Mouse (Mus musculus): Measurements from ENCODE around the gene Pycr1. TPM values are rescaled to one million over a fixed set of nuclear protein-coding genes. Genes with fewer than 3 reads are reported as not detected.

Gene Pycr1
- polyA plus RNA-seq, 1 experiment from 2014 or later: 22.3 TPM

GRCm38 (mm10) chr11:120665406-120665805 lies 21.8 kb upstream of the Pycr1 start:
- H3K9me3 ChIP-seq (ENCODE audit: control insufficient read depth, low read length): no peaks in the 10 kb centered on the region
- peaks cover 31% of the 10 kb centered on the region for H3K27me3 ChIP-seq (ENCODE audit: control insufficient read depth, insufficient read depth, low read length)
- ATAC-seq (ENCODE audit: insufficient number of reproducible peaks, insufficient read depth, low FRiP score, low read depth): no peak
- H3K4me3 ChIP-seq (ENCODE audit: control insufficient read depth in 1 of 2, insufficient read depth in 1 of 2, low read depth in 1 of 2, low read length in 2 of 2): no peak overlapping the region
- peaks cover 9 to 23% of the 10 kb centered on the region in 2 experiments for H3K4me1 ChIP-seq (ENCODE audit: control insufficient read depth in 2 of 2, insufficient read depth in 2 of 2, low read length in 2 of 2)
- WGBS: 76% methylated on average over 3 of the region's 3 CpGs
- H3K36me3 ChIP-seq (ENCODE audit: control insufficient read depth, insufficient read depth, low read length): no peaks in the 10 kb centered on the region
- H3K4me2 ChIP-seq (ENCODE audit: low read length): no peak overlapping the region
- no peak overlapping the region for H3K27ac ChIP-seq (replicated peaks in 1 of 2; ENCODE audit: control insufficient read depth in 1 of 2, insufficient read depth in 1 of 2, low read depth in 2 of 2, low read length in 2 of 2)
- no peak overlapping the region for H3K9ac ChIP-seq (ENCODE audit: low read length)

- ATAC-seq (ENCODE audit: insufficient number of reproducible peaks, insufficient read depth, low FRiP score, low read depth): no peak
- H3K4me1 ChIP-seq (ENCODE audit: control insufficient read depth in 2 of 2, insufficient read depth in 2 of 2, low read length in 2 of 2): peaks cover 16 to 36% of the 10 kb centered on the region in 2 experiments
- no peak overlapping the region for H3K4me2 ChIP-seq (ENCODE audit: low read length)
- H3K27ac ChIP-seq (replicated peaks in 1 of 2; ENCODE audit: control insufficient read depth in 1 of 2, insufficient read depth in 1 of 2, low read depth in 2 of 2, low read length in 2 of 2): no peak overlapping the region
- H3K4me3 ChIP-seq (ENCODE audit: control insufficient read depth in 1 of 2, insufficient read depth in 1 of 2, low read depth in 1 of 2, low read length in 2 of 2): no peak overlapping the region
- H3K36me3 ChIP-seq (ENCODE audit: control insufficient read depth, insufficient read depth, low read length): no peaks in the 10 kb centered on the region
- 92% methylated on average over 5 of the region's 5 CpGs for WGBS
- no peak overlapping the region for H3K9ac ChIP-seq (ENCODE audit: low read length)
- H3K9me3 ChIP-seq (ENCODE audit: control insufficient read depth, low read length): no peaks in the 10 kb centered on the region
- H3K27me3 ChIP-seq (ENCODE audit: control insufficient read depth, insufficient read depth, low read length): peaks cover 48% of the 10 kb centered on the region
These were observed 20.1 kb upstream of the Pycr1 start for GRCm38 (mm10) chr11:120663714-120664113.

- Histone ChIP-seq H3K9me3 (ENCODE audit: control insufficient read depth, low read length) (no peaks in the 10 kb centered on the region), H3K27me3 (ENCODE audit: control insufficient read depth, insufficient read depth, low read length) (peaks cover 57% of the 10 kb centered on the region), H3K9ac (ENCODE audit: low read length) (no peak overlapping the region), H3K4me2 (ENCODE audit: low read length) (no peak overlapping the region), H3K36me3 (ENCODE audit: control insufficient read depth, insufficient read depth, low read length) (no peaks in the 10 kb centered on the region), H3K4me3 (ENCODE audit: control insufficient read depth in 1 of 2, insufficient read depth in 1 of 2, low read depth in 1 of 2, low read length in 2 of 2) (no peak overlapping the region), H3K4me1 (ENCODE audit: control insufficient read depth in 2 of 2, insufficient read depth in 2 of 2, low read length in 2 of 2) (peaks cover 16 to 36% of the 10 kb centered on the region in 2 experiments), H3K27ac (replicated peaks in 1 of 2; ENCODE audit: control insufficient read depth in 1 of 2, insufficient read depth in 1 of 2, low read depth in 2 of 2, low read length in 2 of 2) (no peak overlapping the region)
- no peak for ATAC-seq (ENCODE audit: insufficient number of reproducible peaks, insufficient read depth, low FRiP score, low read depth)
- 50% methylated on average over 6 of the region's 6 CpGs for WGBS
These were observed 19.2 kb upstream of the Pycr1 start for GRCm38 (mm10) chr11:120662759-120663158.

GRCm38 (mm10) chr11:120661076-120661460 lies 17.5 kb upstream of the Pycr1 start, which contains the start of gene Notum:
TSS of gene Notum (minus strand) at chr11:120661175.
- Histone ChIP-seq H3K4me1 (ENCODE audit: control insufficient read depth in 2 of 2, insufficient read depth in 2 of 2, low read length in 2 of 2) (peaks cover 7 to 28% of the 10 kb centered on the region in 2 experiments), H3K36me3 (ENCODE audit: control insufficient read depth, insufficient read depth, low read length) (no peaks in the 10 kb centered on the region), H3K27me3 (ENCODE audit: control insufficient read depth, insufficient read depth, low read length) (peaks cover 70% of the 10 kb centered on the region), H3K9me3 (ENCODE audit: control insufficient read depth, low read length) (no peaks in the 10 kb centered on the region), H3K9ac (ENCODE audit: low read length) (peak within 1 kb of the TSS; percentile 57), H3K27ac (replicated peaks in 1 of 2; ENCODE audit: control insufficient read depth in 1 of 2, insufficient read depth in 1 of 2, low read depth in 2 of 2, low read length in 2 of 2) (no peak within 1 kb of the TSS), H3K4me2 (ENCODE audit: low read length) (peak within 1 kb of the TSS; percentile 82), H3K4me3 (ENCODE audit: control insufficient read depth in 1 of 2, insufficient read depth in 1 of 2, low read depth in 1 of 2, low read length in 2 of 2) (peak within 1 kb of the TSS; percentile 43 to 45)
- no peak for ATAC-seq (ENCODE audit: insufficient number of reproducible peaks, insufficient read depth, low FRiP score, low read depth)
- 0% methylated on average over 35 of the region's 35 CpGs for WGBS

- Histone ChIP-seq H3K36me3 (ENCODE audit: control insufficient read depth, insufficient read depth, low read length) (no peaks in the 10 kb centered on the region), H3K27me3 (ENCODE audit: control insufficient read depth, insufficient read depth, low read length) (peaks cover 70% of the 10 kb centered on the region), H3K9me3 (ENCODE audit: control insufficient read depth, low read length) (no peaks in the 10 kb centered on the region), H3K9ac (ENCODE audit: low read length) (peak overlapping the region; percentile 57), H3K27ac (replicated peaks in 1 of 2; ENCODE audit: control insufficient read depth in 1 of 2, insufficient read depth in 1 of 2, low read depth in 2 of 2, low read length in 2 of 2) (no peak overlapping the region), H3K4me1 (ENCODE audit: control insufficient read depth in 2 of 2, insufficient read depth in 2 of 2, low read length in 2 of 2) (peaks cover 7 to 28% of the 10 kb centered on the region in 2 experiments), H3K4me3 (ENCODE audit: control insufficient read depth in 1 of 2, insufficient read depth in 1 of 2, low read depth in 1 of 2, low read length in 2 of 2) (peak overlapping the region; percentile 43 to 45), H3K4me2 (ENCODE audit: low read length) (peak overlapping the region; percentile 82)
- no peak for ATAC-seq (ENCODE audit: insufficient number of reproducible peaks, insufficient read depth, low FRiP score, low read depth)
- WGBS: under 1% methylated on average over 87 of the region's 95 CpGs
These were observed 16.9 kb upstream of the Pycr1 start for GRCm38 (mm10) chr11:120660301-120661075.

GRCm38 (mm10) chr11:120659509-120660300 lies 16.1 kb upstream of the Pycr1 start:
- peak overlapping the region; percentile 57; the same call in 1 of the 2 replicates for H3K9ac ChIP-seq (ENCODE audit: low read length)
- H3K27me3 ChIP-seq (ENCODE audit: control insufficient read depth, insufficient read depth, low read length): peaks cover 70% of the 10 kb centered on the region
- peak overlapping the region; percentile 82 for H3K4me2 ChIP-seq (ENCODE audit: low read length)
- ATAC-seq (ENCODE audit: insufficient number of reproducible peaks, insufficient read depth, low FRiP score, low read depth): no peak
- H3K27ac ChIP-seq (replicated peaks in 1 of 2; ENCODE audit: control insufficient read depth in 1 of 2, insufficient read depth in 1 of 2, low read depth in 2 of 2, low read length in 2 of 2): no peak overlapping the region
- peak overlapping the region; percentile 43 to 45 for H3K4me3 ChIP-seq (ENCODE audit: control insufficient read depth in 1 of 2, insufficient read depth in 1 of 2, low read depth in 1 of 2, low read length in 2 of 2)
- peaks cover 7 to 28% of the 10 kb centered on the region in 2 experiments for H3K4me1 ChIP-seq (ENCODE audit: control insufficient read depth in 2 of 2, insufficient read depth in 2 of 2, low read length in 2 of 2)
- no peaks in the 10 kb centered on the region for H3K9me3 ChIP-seq (ENCODE audit: control insufficient read depth, low read length)
- H3K36me3 ChIP-seq (ENCODE audit: control insufficient read depth, insufficient read depth, low read length): no peaks in the 10 kb centered on the region
- 2% methylated on average over 49 of the region's 50 CpGs for WGBS

- no peak overlapping the region for H3K27ac ChIP-seq (replicated peaks in 1 of 2; ENCODE audit: control insufficient read depth in 1 of 2, insufficient read depth in 1 of 2, low read depth in 2 of 2, low read length in 2 of 2)
- H3K9me3 ChIP-seq (ENCODE audit: control insufficient read depth, low read length): no peaks in the 10 kb centered on the region
- no peak for ATAC-seq (ENCODE audit: insufficient number of reproducible peaks, insufficient read depth, low FRiP score, low read depth)
- H3K4me3 ChIP-seq (ENCODE audit: control insufficient read depth in 1 of 2, insufficient read depth in 1 of 2, low read depth in 1 of 2, low read length in 2 of 2): peak overlapping the region; percentile 4 to 45; a peak in 3 of 4 replicates
- H3K36me3 ChIP-seq (ENCODE audit: control insufficient read depth, insufficient read depth, low read length): no peaks in the 10 kb centered on the region
- H3K27me3 ChIP-seq (ENCODE audit: control insufficient read depth, insufficient read depth, low read length): peaks cover 70% of the 10 kb centered on the region
- WGBS: 4% methylated on average over 24 of the region's 24 CpGs
- H3K9ac ChIP-seq (ENCODE audit: low read length): no peak overlapping the region
- peak overlapping the region; percentile 82 for H3K4me2 ChIP-seq (ENCODE audit: low read length)
- H3K4me1 ChIP-seq (ENCODE audit: control insufficient read depth in 2 of 2, insufficient read depth in 2 of 2, low read length in 2 of 2): peaks cover 7 to 28% of the 10 kb centered on the region in 2 experiments
These were observed 15.4 kb upstream of the Pycr1 start for GRCm38 (mm10) chr11:120658876-120659410.
